ENCODE assay signal across 13 mouse cellular contexts in genomic region chr1:96301238-96301637, GRCm38 (mm10).
DNase-seq lines count a peak whose midpoint lies in the region; ATAC-seq and TF ChIP-seq lines count a peak whose summit lies in the region.
"Had no signal": no experiment of that assay in that cellular context is flagged by ENCODE, and none has a peak within 500 bp of the region (broad histone marks: within the 10 kb centered on the region; RNA-seq: fewer than 3 reads in every experiment).

No protein-coding gene starts in this region.

- H3K9me3 ChIP-seq in hindbrain, embryonic 11.5 days (ENCODE audit: control insufficient read depth, low read length) = no peaks in the 10 kb centered on the region
- no peaks in the 10 kb centered on the region for H3K9me3 ChIP-seq in hindbrain, embryonic 10.5 days
- no peaks in the 10 kb centered on the region for H3K9me3 ChIP-seq in embryonic facial prominence, embryonic 14.5 days (ENCODE audit: control insufficient read depth, low read length)
- H3K9me3 ChIP-seq in hindbrain, embryonic 12.5 days (replicated peaks) = no peaks in the 10 kb centered on the region
- H3K9me3 ChIP-seq in midbrain, postnatal 0 days (ENCODE audit: low read length) = no peaks in the 10 kb centered on the region
- H3K9me3 ChIP-seq: heart, embryonic 13.5 days; stomach, embryonic 15.5 days had no signal

- no peak for TF ChIP-seq CTCF in midbrain, postnatal 0 days (IDR thresholded peaks at IDR 0.05)

- DNase-seq in hindbrain, embryonic 11.5 days (ENCODE audit: low spot score) = peak; percentile 8
- DNase-seq in hindbrain, embryonic 10.5 days (ENCODE audit: low spot score) = no peak
- peak; percentile 29 for DNase-seq in embryonic facial prominence, embryonic 14.5 days (ENCODE audit: low spot score)
- DNase-seq in midbrain, postnatal 0 days (ENCODE audit: low spot score) = peak; percentile 25
- DNase-seq in spleen, postnatal 4 days (ENCODE audit: low spot score in 2 of 2) = no peak
- DNase-seq: cerebellum, adult 8-10 months; lung, embryonic 14.5 days; right cerebral cortex, postnatal 4 days had no signal

- H3K4me1 ChIP-seq in hindbrain, embryonic 11.5 days (replicated peaks; ENCODE audit: control insufficient read depth, insufficient read depth, low read length) = no peaks in the 10 kb centered on the region
- no peaks in the 10 kb centered on the region for H3K4me1 ChIP-seq in hindbrain, embryonic 10.5 days (replicated peaks)
- no peaks in the 10 kb centered on the region for H3K4me1 ChIP-seq in embryonic facial prominence, embryonic 14.5 days (ENCODE audit: control insufficient read depth, insufficient read depth, low read length)
- no peaks in the 10 kb centered on the region for H3K4me1 ChIP-seq in hindbrain, embryonic 12.5 days
- H3K4me1 ChIP-seq in midbrain, postnatal 0 days (ENCODE audit: insufficient read depth, low read length) = no peaks in the 10 kb centered on the region
- H3K4me1 ChIP-seq: heart, embryonic 13.5 days; stomach, embryonic 15.5 days had no signal

- H3K4me3 ChIP-seq in hindbrain, embryonic 11.5 days (ENCODE audit: low read depth, low read length) = no peak overlapping the region
- H3K4me3 ChIP-seq in hindbrain, embryonic 10.5 days = no peak overlapping the region
- H3K4me3 ChIP-seq in embryonic facial prominence, embryonic 14.5 days (ENCODE audit: low read depth, low read length) = no peak overlapping the region
- no peak overlapping the region for H3K4me3 ChIP-seq in hindbrain, embryonic 12.5 days
- H3K4me3 ChIP-seq in midbrain, postnatal 0 days (ENCODE audit: low read depth, low read length) = no peak overlapping the region
- H3K4me3 ChIP-seq: heart, embryonic 13.5 days; stomach, embryonic 15.5 days had no signal

- no peaks in the 10 kb centered on the region for H3K27me3 ChIP-seq in hindbrain, embryonic 11.5 days (ENCODE audit: control insufficient read depth, insufficient read depth, low read length)
- H3K27me3 ChIP-seq in hindbrain, embryonic 10.5 days (ENCODE audit: insufficient read depth, poor library complexity, severe bottlenecking) = no peaks in the 10 kb centered on the region
- H3K27me3 ChIP-seq in embryonic facial prominence, embryonic 14.5 days (replicated peaks; ENCODE audit: control insufficient read depth, insufficient read depth, low read length) = no peaks in the 10 kb centered on the region
- H3K27me3 ChIP-seq in hindbrain, embryonic 12.5 days = no peaks in the 10 kb centered on the region
- no peaks in the 10 kb centered on the region for H3K27me3 ChIP-seq in midbrain, postnatal 0 days (ENCODE audit: insufficient read depth, low read length)
- H3K27me3 ChIP-seq: heart, embryonic 13.5 days; stomach, embryonic 15.5 days had no signal

- ATAC-seq in hindbrain, embryonic 11.5 days (ENCODE audit: low FRiP score) = peak; percentile 45; the same call in 1 of the 2 replicates
- no peak for ATAC-seq in embryonic facial prominence, embryonic 14.5 days (ENCODE audit: low read depth)
- 0 out of 2 replicates have a peak, but pooled peaks have one; percentile 54 for ATAC-seq in hindbrain, embryonic 12.5 days (ENCODE audit: low FRiP score)
- ATAC-seq in midbrain, postnatal 0 days (ENCODE audit: low FRiP score) = no peak
- ATAC-seq in activated CD4-positive, CD25-positive, alpha-beta regulatory T cell, adult 4 months = no peak
- no peak for ATAC-seq in granulocyte monocyte progenitor cell, adult 5-6 weeks (replicated peaks; ENCODE audit: poor library complexity, severe bottlenecking)

- H3K4me2 ChIP-seq in hindbrain, embryonic 11.5 days (replicated peaks; ENCODE audit: low read depth, low read length) = no peak overlapping the region
- no peak overlapping the region for H3K4me2 ChIP-seq in embryonic facial prominence, embryonic 14.5 days (ENCODE audit: low read depth, low read length)
- H3K4me2 ChIP-seq in hindbrain, embryonic 12.5 days (replicated peaks) = no peak overlapping the region
- no peak overlapping the region for H3K4me2 ChIP-seq in midbrain, postnatal 0 days (ENCODE audit: low read depth, low read length, poor library complexity, severe bottlenecking)
- H3K4me2 ChIP-seq: heart, embryonic 13.5 days; lung, embryonic 14.5 days; stomach, embryonic 15.5 days had no signal

- H3K36me3 ChIP-seq in hindbrain, embryonic 11.5 days (ENCODE audit: control insufficient read depth, insufficient read depth, low read length) = no peaks in the 10 kb centered on the region
- H3K36me3 ChIP-seq in hindbrain, embryonic 10.5 days = no peaks in the 10 kb centered on the region
- H3K36me3 ChIP-seq in embryonic facial prominence, embryonic 14.5 days (ENCODE audit: control insufficient read depth, insufficient read depth, low read length) = no peaks in the 10 kb centered on the region
- no peaks in the 10 kb centered on the region for H3K36me3 ChIP-seq in hindbrain, embryonic 12.5 days
- no peaks in the 10 kb centered on the region for H3K36me3 ChIP-seq in midbrain, postnatal 0 days (ENCODE audit: insufficient read depth, low read length)
- H3K36me3 ChIP-seq: heart, embryonic 13.5 days; stomach, embryonic 15.5 days had no signal

- no peak overlapping the region for H3K9ac ChIP-seq in hindbrain, embryonic 11.5 days (ENCODE audit: low read depth, low read length)
- no peak overlapping the region for H3K9ac ChIP-seq in embryonic facial prominence, embryonic 14.5 days (ENCODE audit: low read depth, low read length)
- no peak overlapping the region for H3K9ac ChIP-seq in hindbrain, embryonic 12.5 days
- H3K9ac ChIP-seq in midbrain, postnatal 0 days (replicated peaks; ENCODE audit: low read length, poor library complexity, severe bottlenecking) = no peak overlapping the region
- H3K9ac ChIP-seq: heart, embryonic 13.5 days; lung, embryonic 14.5 days; stomach, embryonic 15.5 days had no signal

- H3K27ac ChIP-seq in hindbrain, embryonic 11.5 days (ENCODE audit: low read depth, low read length) = no peak overlapping the region
- no peak overlapping the region for H3K27ac ChIP-seq in hindbrain, embryonic 10.5 days
- no peak overlapping the region for H3K27ac ChIP-seq in embryonic facial prominence, embryonic 14.5 days (replicated peaks; ENCODE audit: low read depth, low read length)
- H3K27ac ChIP-seq in hindbrain, embryonic 12.5 days = no peak overlapping the region
- H3K27ac ChIP-seq in midbrain, postnatal 0 days (ENCODE audit: low read depth, low read length) = no peak overlapping the region
- H3K27ac ChIP-seq: heart, embryonic 13.5 days; stomach, embryonic 15.5 days had no signal

- 41% methylated on average over 5 of the region's 5 CpGs for WGBS in hindbrain, embryonic 11.5 days
- 35% methylated on average over 5 of the region's 5 CpGs for WGBS in hindbrain, embryonic 10.5 days
- WGBS in embryonic facial prominence, embryonic 14.5 days = 35% methylated on average over 5 of the region's 5 CpGs
- WGBS in hindbrain, embryonic 12.5 days = 29% methylated on average over 5 of the region's 5 CpGs
- 23% methylated on average over 5 of the region's 5 CpGs for WGBS in midbrain, postnatal 0 days

Comparison
In these comparisons a context has a peak if more than half of its experiments do, and no peak if none do; other contexts are left out.
1. DNase-seq: peak in hindbrain, embryonic 11.5 days (single experiment), embryonic facial prominence, embryonic 14.5 days (single experiment) and midbrain, postnatal 0 days (single experiment); none in hindbrain, embryonic 10.5 days (single experiment) and spleen, postnatal 4 days (0 of 2).
2. ATAC-seq: peak in hindbrain, embryonic 11.5 days (single experiment) and hindbrain, embryonic 12.5 days (single experiment); none in embryonic facial prominence, embryonic 14.5 days (single experiment), midbrain, postnatal 0 days (single experiment), activated CD4-positive, CD25-positive, alpha-beta regulatory T cell, adult 4 months (single experiment) and granulocyte monocyte progenitor cell, adult 5-6 weeks (single experiment).